Mouse (Mus musculus) mouse embryonic stem cell (cell line): ENCODE measurements at regions not wholly inside any gene's neighbourhood (a gene's known extent, or its start where the extent isn't known, plus 50 kb on each side); places are given as distances from the start of the nearest gene placed in this dataset.

Source experiments
- in situ Hi-C, 2 experiments: fragments of 300-500 bp; cut with MboI; formaldehyde crosslinking; loops; 1 replicate in 1 of 2; 3 replicates in 1 of 2; pipeline ENCODE4 v1.14.3; 2019 to 2020; ENCODE audit warnings: low sequenced_read_pairs in 2 of 2, low pct_unique_long_range_greater_than_20kb in 1 of 2, mixed read lengths in 1 of 2; ENCODE audit not compliant: unreplicated experiment in 1 of 2

GRCm38 (mm10) chr9:61622933-61623332, 250.8 kb downstream of the Tle3 start:
- in situ Hi-C loops: no loop called here

GRCm38 (mm10) chr9:61621939-61622338, 249.8 kb downstream of the Tle3 start:
- in situ Hi-C loops: no loop called here

- in situ Hi-C loops: no loop called here
Measured at GRCm38 (mm10) chr9:61620786-61621185, 248.6 kb downstream of the Tle3 start.

GRCm38 (mm10) chr9:61620105-61620504, 247.9 kb downstream of the Tle3 start:
- in situ Hi-C loops: no loop called here

GRCm38 (mm10) chr9:61618510-61619249, 246.5 kb downstream of the Tle3 start:
- in situ Hi-C loops: no loop called here

- in situ Hi-C loops: no loop called here
Measured at GRCm38 (mm10) chr9:61617979-61618378, 245.8 kb downstream of the Tle3 start.

GRCm38 (mm10) chr9:61615556-61615955, 243.4 kb downstream of the Tle3 start:
- in situ Hi-C loops: no loop called here

GRCm38 (mm10) chr9:61607576-61607975, 235.4 kb downstream of the Tle3 start:
- in situ Hi-C loops: no loop called here

- in situ Hi-C loops: no loop called here
Measured at GRCm38 (mm10) chr9:61602353-61602978, 230.3 kb downstream of the Tle3 start.

GRCm38 (mm10) chr9:61601911-61602310, 229.7 kb downstream of the Tle3 start:
- in situ Hi-C loops: no loop called here

GRCm38 (mm10) chr9:61597287-61597686, 225.1 kb downstream of the Tle3 start:
- in situ Hi-C loops: no loop called here

GRCm38 (mm10) chr9:61596410-61597108, 224.4 kb downstream of the Tle3 start:
- in situ Hi-C loops: no loop called here

- in situ Hi-C loops: no loop called here
Measured at GRCm38 (mm10) chr9:61595170-61595967, 223.2 kb downstream of the Tle3 start.

- in situ Hi-C loops: no loop called here
Measured at GRCm38 (mm10) chr9:61593991-61594390, 221.8 kb downstream of the Tle3 start.

- in situ Hi-C loops: no loop called here
Measured at GRCm38 (mm10) chr9:61589727-61590299, 217.6 kb downstream of the Tle3 start.

- in situ Hi-C loops: no loop called here
Measured at GRCm38 (mm10) chr9:61583281-61584072, 211.3 kb downstream of the Tle3 start.

GRCm38 (mm10) chr9:61581046-61581445, 208.9 kb downstream of the Tle3 start:
- in situ Hi-C loops: no loop called here

- in situ Hi-C loops: no loop called here
Measured at GRCm38 (mm10) chr9:61578255-61578654, 206.1 kb downstream of the Tle3 start.
